Mouse (Mus musculus) ES-E14 (cell line): ENCODE measurements at regions not wholly inside any gene's neighbourhood (a gene's known extent, or its start where the extent isn't known, plus 50 kb on each side); places are given as distances from the start of the nearest gene placed in this dataset.

Experiments used
- DNase-seq: peaks from one replicate; pipeline ENCODE4 v3.0.0-alpha.2; 2013; ENCODE audit warnings: low read depth, low spot score
- H3K27ac ChIP-seq: 2 replicates; pipeline ENCODE4 v1.5.1; 2012; ENCODE audit warnings: low read depth, mild to moderate bottlenecking, low read length, moderate library complexity, mixed read lengths; ENCODE audit not compliant: poor library complexity, insufficient read depth, severe bottlenecking
- H3K36me3 ChIP-seq: 2 replicates; pipeline ENCODE4 v1.6.1; 2012; ENCODE audit warnings: mild to moderate bottlenecking, low read length, moderate library complexity, mixed read lengths; ENCODE audit not compliant: control insufficient read depth, poor library complexity, insufficient read depth, severe bottlenecking
- H3K4me1 ChIP-seq, 2 experiments: fragments of 150-350 bp in 1 of 2; sonication (generic) in 1 of 2; 2 replicates each; pipeline ENCODE4 v1.6.1; 2012; ENCODE audit warnings: low read length in 2 of 2, mild to moderate bottlenecking in 1 of 2, mixed read lengths in 1 of 2; ENCODE audit not compliant: control insufficient read depth in 2 of 2, insufficient read depth in 2 of 2, poor library complexity in 1 of 2
- H3K4me3 ChIP-seq, 2 experiments: fragments of 150-350 bp in 1 of 2; sonication (generic) in 1 of 2; 2 replicates each; pipeline ENCODE4 v1.5.1; 2012; ENCODE audit warnings: low read length in 2 of 2, low read depth in 1 of 2, mild to moderate bottlenecking in 1 of 2, mixed read lengths in 1 of 2; ENCODE audit not compliant: insufficient read depth in 1 of 2, poor library complexity in 1 of 2, severe bottlenecking in 1 of 2
- H3K9ac ChIP-seq: 2 replicates; pipeline ENCODE4 v1.6.1; 2012; ENCODE audit warnings: low read depth, mild to moderate bottlenecking, low read length, mixed read lengths; ENCODE audit not compliant: poor library complexity, insufficient read depth, severe bottlenecking
- H3K9me3 ChIP-seq: fragments of 150-350 bp; sonication (generic); 2 replicates; pipeline ENCODE4 v1.6.1; 2012; ENCODE audit warnings: low read depth, mild to moderate bottlenecking, low read length; ENCODE audit not compliant: control insufficient read depth, insufficient read depth
- CHD2 ChIP-seq: IDR thresholded peaks from 2 replicates; pipeline ENCODE4 v1.6.1; 2014; ENCODE audit warnings: mild to moderate bottlenecking, low read depth, low read length, inconsistent platforms
- HCFC1 ChIP-seq: IDR thresholded peaks from 2 replicates; pipeline ENCODE4 v1.6.1; 2012; ENCODE audit warnings: low read length, inconsistent platforms, borderline replicate concordance; ENCODE audit not compliant: insufficient read depth
- MAFK ChIP-seq: IDR thresholded peaks from 2 replicates; pipeline ENCODE4 v1.6.1; 2014; ENCODE audit warnings: mild to moderate bottlenecking, low read depth, low read length, inconsistent platforms; ENCODE audit not compliant: insufficient read depth
- ZC3H11A ChIP-seq: IDR thresholded peaks from 2 replicates; pipeline ENCODE4 v1.6.1; 2012; ENCODE audit warnings: low read depth, mild to moderate bottlenecking, inconsistent platforms, low read length, borderline replicate concordance
- ZNF384 ChIP-seq: IDR thresholded peaks from 2 replicates; pipeline ENCODE4 v1.6.1; 2012; ENCODE audit warnings: low read depth, low read length, inconsistent platforms
- in situ Hi-C, 2 experiments: fragments of 600-800 bp; cut with MboI; formaldehyde crosslinking; loops; one replicate each; pipeline ENCODE4 v1.15.1; 2025; ENCODE audit warnings: low sequenced_read_pairs in 2 of 2, inconsistent platforms in 1 of 2; ENCODE audit not compliant: unreplicated experiment in 2 of 2

DNA sequence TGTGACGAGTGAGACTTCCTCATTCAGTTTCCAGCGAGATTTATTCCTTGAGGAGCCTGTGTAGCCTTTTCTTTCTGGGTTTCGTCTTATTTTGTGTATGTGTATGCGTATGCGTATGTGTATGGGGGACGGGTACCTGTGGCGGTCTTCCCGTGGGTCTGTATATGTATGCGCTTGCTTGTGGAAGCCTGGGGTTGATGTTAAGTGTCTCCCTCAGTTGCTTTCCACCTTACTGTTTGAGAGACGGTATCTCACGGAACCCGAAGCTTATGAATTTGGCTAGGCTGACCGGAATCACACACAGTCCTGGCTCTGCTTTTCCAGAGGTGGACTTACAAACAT, 87.1 kb downstream of the Ankrd50 start:
- in situ Hi-C loops = no loop called here
- no peaks in the 10 kb centered on the region for H3K36me3 ChIP-seq
- no peaks in the 10 kb centered on the region for H3K4me1 ChIP-seq
- no peak overlapping the region for H3K4me3 ChIP-seq
- H3K27ac ChIP-seq = no peak overlapping the region
- TF ChIP-seq ZNF384 (no peak), HCFC1 (no peak), CHD2 (no peak), MAFK (no peak), ZC3H11A (no peak)
- DNase-seq = no peak
- H3K9ac ChIP-seq = no peak overlapping the region
- no peaks in the 10 kb centered on the region for H3K9me3 ChIP-seq

DNA sequence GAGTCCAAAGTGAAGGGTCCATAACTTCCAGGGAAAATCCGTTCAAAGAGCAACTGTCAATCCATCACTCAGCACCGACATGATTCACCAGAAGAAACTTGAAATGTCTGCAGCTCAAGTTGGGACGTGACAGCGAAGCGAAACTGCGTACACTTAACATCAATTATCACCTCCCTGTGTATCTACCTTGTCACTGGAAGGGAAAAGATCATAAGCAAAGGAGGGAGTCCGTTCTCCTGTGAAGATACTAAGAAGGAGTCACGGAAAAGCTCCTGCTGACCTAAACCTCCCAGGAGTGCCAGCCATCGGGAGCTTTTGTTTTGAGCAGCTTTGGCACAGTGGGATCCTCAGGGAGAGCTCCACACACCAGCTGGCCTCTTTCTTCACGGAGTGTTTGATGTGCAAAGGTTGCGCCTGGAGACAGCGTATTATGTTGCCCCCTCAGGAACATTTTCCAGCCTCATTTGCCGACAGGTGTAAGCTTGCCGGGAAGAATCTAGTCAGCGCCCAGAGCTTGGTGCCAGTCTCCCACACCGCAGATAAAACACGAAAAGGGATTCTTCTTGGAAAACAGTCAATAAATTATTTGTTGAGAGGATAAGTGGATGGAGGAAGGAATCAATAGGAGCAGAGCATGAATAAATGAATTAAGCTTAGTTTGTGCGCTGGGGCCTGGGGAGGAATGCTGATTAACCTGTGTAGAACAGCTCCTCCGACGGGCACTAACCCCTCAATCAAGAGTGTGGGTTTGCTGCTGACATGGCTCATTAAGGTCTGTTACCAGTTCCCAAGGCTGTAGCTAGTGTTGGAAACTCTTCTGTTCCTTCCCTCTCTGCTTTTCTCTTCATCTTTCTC, 87.7 kb downstream of the Ankrd50 start:
- peak; percentile 8 for DNase-seq
- Histone ChIP-seq H3K4me3 (no peak overlapping the region), H3K9ac (no peak overlapping the region)

DNA sequence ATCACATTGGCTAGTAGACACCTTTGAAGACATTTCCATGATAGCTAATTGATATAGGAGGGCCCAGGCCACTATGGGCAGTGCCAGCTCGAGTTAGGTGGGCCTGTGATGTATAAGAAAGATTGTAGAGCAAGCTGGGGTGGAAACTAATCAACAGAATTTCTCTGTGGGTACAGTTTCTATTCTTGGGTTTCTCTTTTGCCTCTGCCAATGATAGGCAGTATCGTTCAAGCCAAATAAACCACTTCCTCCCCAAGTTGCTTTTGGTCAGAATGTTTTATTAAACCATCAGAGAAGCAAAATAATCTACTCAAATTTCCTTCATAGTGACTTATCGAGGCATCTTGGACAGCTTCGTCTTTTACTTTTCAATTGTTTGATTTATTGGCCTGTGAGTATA, 90.3 kb downstream of the Ankrd50 start:
- in situ Hi-C loops = no loop called here
- H3K9ac ChIP-seq = no peak overlapping the region
- no peak for DNase-seq
- no peaks in the 10 kb centered on the region for H3K9me3 ChIP-seq
- no peaks in the 10 kb centered on the region for H3K4me1 ChIP-seq
- TF ChIP-seq CHD2 = no peak
- H3K36me3 ChIP-seq = no peaks in the 10 kb centered on the region
- H3K4me3 ChIP-seq = no peak overlapping the region
- no peak overlapping the region for H3K27ac ChIP-seq

More for the DNA sequence above, 87.7 kb downstream of the Ankrd50 start:
- Histone ChIP-seq H3K9me3 (no peaks in the 10 kb centered on the region), H3K4me1 (no peaks in the 10 kb centered on the region), H3K36me3 (no peaks in the 10 kb centered on the region), H3K27ac (no peak overlapping the region)
- in situ Hi-C loops = no loop called here
- no peak for TF ChIP-seq CHD2
- no peak for TF ChIP-seq MAFK
- no peak for TF ChIP-seq ZC3H11A
- no peak for TF ChIP-seq HCFC1
- no peak for TF ChIP-seq ZNF384

DNA sequence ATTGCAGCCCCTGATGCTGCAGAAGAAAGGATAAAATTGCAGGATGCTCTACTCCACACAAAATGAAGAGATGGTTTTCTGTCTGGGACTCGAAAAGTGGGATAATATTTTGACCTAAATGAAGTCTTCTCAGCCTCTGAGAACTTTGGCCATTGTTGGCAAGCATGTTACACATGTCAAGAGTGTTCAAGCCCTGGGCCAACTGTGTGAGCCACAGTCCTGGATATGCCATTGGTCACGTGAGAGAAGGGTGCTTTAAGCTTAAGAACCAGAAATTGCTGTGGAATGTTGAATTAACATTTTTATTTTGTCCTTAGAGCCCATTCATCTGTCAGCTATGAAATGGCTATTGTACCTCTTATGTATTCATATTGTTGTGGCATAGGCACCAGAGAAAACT, 95.0 kb downstream of the Ankrd50 start:
- in situ Hi-C loops = no loop called here
- TF ChIP-seq ZC3H11A = no peak
- no peak for TF ChIP-seq HCFC1
- TF ChIP-seq ZNF384 = no peak
- TF ChIP-seq CHD2 = no peak
- no peak for TF ChIP-seq MAFK
- Histone ChIP-seq H3K9ac (no peak overlapping the region), H3K4me1 (no peaks in the 10 kb centered on the region), H3K36me3 (no peaks in the 10 kb centered on the region), H3K9me3 (no peaks in the 10 kb centered on the region), H3K27ac (no peak overlapping the region), H3K4me3 (no peak overlapping the region)
- no peak for DNase-seq

DNA sequence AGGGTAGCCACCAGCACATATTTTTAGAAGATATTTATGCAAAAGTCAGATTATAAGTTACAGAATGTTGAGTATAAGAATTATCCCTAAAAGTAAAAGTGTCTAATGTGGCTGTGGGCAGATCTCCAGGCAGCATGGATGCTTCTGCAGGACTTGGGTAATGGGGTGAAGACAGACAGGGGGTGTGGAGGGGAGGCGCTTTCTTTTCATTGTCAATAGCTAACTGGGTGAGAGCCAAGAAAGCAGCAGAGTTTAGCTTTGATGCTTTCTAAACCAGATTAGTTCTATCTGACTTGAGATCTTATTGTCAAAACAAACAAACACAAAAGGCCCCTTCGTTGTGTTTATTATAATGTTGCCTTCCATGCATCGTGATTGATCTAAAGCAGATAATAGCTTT, 95.7 kb downstream of the Ankrd50 start:
- no peak for TF ChIP-seq ZC3H11A
- TF ChIP-seq HCFC1 = no peak
- TF ChIP-seq MAFK = no peak
- TF ChIP-seq CHD2 = no peak
- no peak for TF ChIP-seq ZNF384
- Histone ChIP-seq H3K4me1 (no peaks in the 10 kb centered on the region), H3K27ac (no peak overlapping the region), H3K9ac (no peak overlapping the region), H3K9me3 (no peaks in the 10 kb centered on the region), H3K36me3 (no peaks in the 10 kb centered on the region), H3K4me3 (no peak overlapping the region)
- no peak for DNase-seq
- in situ Hi-C loops = no loop called here
